Mouse (Mus musculus): Measurements from ENCODE around the gene Fgfr1op2. TPM values are rescaled to one million over a fixed set of nuclear protein-coding genes. Genes with fewer than 3 reads are reported as not detected.

The Fgfr1op2 gene
- 91.1 and 95.4 TPM in 2 replicates for polyA plus RNA-seq (2015; fragmentation: Nextera tagmentation; extraction: Ambion mirVana)

DNA sequence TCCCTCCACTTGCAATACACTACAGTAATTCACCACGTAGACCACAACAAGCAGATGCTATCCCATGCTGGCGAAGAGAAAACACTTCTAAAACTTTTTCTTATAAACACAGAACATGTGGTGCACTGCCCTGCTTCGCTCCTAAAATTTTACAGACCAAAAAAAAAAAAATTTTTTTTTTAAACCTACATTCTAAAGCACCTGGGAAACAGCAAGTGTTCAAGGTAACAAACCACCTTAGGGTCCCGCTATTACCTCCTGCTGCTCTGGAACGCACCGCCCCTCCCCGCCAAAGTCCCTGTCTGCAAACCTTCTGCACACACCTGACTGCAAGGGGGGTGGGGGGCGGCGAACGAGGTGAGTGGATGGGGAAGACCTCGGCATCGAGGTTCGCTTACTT is at the start of gene Fgfr1op2:
Gene Fgfr1op2, plus strand, starts transcription at position 301 of the 400 bp plus-strand sequence.
- whole genome bisulfite sequencing, result under 1% methylated on average over 13 of the region's 13 CpGs
- no peaks in the 10 kb centered on the region for H3K9me3 ChIP-seq (replicated peaks; ENCODE audit: low read length)
- H3K4me2 ChIP-seq (ENCODE audit: low read length), result peak within 1 kb of the TSS; percentile 76
- 0 out of 2 replicates have a peak, but pooled peaks cover 6% of the 10 kb centered on the region for H3K4me1 ChIP-seq (replicated peaks; ENCODE audit: insufficient read depth, low read length)
- H3K4me3 ChIP-seq (replicated peaks; ENCODE audit: low read depth, low read length), result peak within 1 kb of the TSS; percentile 69
- peak within 1 kb of the TSS; percentile 89 for H3K9ac ChIP-seq (ENCODE audit: low read depth, low read length)
- DNase-seq (ENCODE audit: low spot score), result no peak
- no peak for TF ChIP-seq CTCF (IDR thresholded peaks at IDR 0.05; ENCODE audit: low read depth)
- H3K27ac ChIP-seq, result peak within 1 kb of the TSS; percentile 95
- ATAC-seq (replicated peaks; ENCODE audit: low FRiP score, low read depth), result no peak
- no peaks in the 10 kb centered on the region for H3K27me3 ChIP-seq (ENCODE audit: insufficient read depth, low read length)
- H3K36me3 ChIP-seq (ENCODE audit: insufficient read depth, low read length), result no peaks in the 10 kb centered on the region

DNA sequence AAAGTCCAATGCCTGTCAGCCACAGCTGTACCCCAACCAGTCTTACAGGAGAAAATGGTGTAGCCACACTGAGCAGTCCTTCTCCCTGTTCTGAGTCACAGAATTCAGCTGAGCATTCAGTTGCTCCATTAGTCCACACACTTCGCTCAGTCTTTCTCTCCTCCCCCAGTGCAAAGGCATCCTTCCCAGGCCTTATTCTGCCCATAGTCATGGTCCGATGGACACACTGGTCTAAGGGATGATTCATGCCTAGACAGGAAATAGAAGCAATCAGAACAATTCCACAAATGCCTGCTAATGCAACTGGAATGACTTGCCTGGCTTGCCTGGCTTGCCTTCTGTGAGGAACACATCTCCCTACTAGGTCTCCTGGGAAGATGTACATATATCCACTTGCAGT is 49.5 kb upstream of the Fgfr1op2 start:
- WGBS, result 55% methylated on average over 2 of the region's 2 CpGs
- Histone ChIP-seq H3K4me1 (replicated peaks; ENCODE audit: insufficient read depth, low read length) (no peaks in the 10 kb centered on the region), H3K27me3 (ENCODE audit: insufficient read depth, low read length) (no peaks in the 10 kb centered on the region), H3K9ac (ENCODE audit: low read depth, low read length) (no peak overlapping the region), H3K27ac (no peak overlapping the region), H3K9me3 (replicated peaks; ENCODE audit: low read length) (no peaks in the 10 kb centered on the region), H3K36me3 (ENCODE audit: insufficient read depth, low read length) (no peaks in the 10 kb centered on the region), H3K4me3 (replicated peaks; ENCODE audit: low read depth, low read length) (no peak overlapping the region), H3K4me2 (ENCODE audit: low read length) (no peak overlapping the region)
- DNase-seq (ENCODE audit: low spot score) (peak; percentile 27), ATAC-seq (replicated peaks; ENCODE audit: low FRiP score, low read depth) (no peak)
- TF ChIP-seq CTCF (IDR thresholded peaks at IDR 0.05; ENCODE audit: low read depth), result no peak

DNA sequence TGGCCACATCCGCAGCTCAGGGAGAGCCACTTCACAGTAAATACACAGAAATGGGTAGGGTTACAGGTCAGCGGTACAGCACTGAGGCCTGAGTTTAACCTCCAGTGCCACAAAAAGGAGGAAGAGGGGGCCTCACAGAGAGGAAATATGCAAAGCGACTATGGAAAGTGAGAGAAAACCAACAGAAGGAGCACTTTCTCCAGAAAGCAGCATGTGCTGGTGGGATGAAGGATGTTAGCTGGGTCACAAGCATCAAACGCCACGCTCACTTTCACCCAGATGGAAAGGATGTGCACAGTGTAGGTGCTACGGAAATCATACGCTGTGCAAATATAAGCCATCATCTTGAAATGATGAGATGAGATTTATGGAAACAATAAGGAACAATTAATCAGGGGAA is 46.6 kb upstream of the Fgfr1op2 start:
- ATAC-seq (replicated peaks; ENCODE audit: low FRiP score, low read depth), result peak; percentile 59; the same call in 1 of the 2 replicates
- no peaks in the 10 kb centered on the region for H3K27me3 ChIP-seq (ENCODE audit: insufficient read depth, low read length)

DNA sequence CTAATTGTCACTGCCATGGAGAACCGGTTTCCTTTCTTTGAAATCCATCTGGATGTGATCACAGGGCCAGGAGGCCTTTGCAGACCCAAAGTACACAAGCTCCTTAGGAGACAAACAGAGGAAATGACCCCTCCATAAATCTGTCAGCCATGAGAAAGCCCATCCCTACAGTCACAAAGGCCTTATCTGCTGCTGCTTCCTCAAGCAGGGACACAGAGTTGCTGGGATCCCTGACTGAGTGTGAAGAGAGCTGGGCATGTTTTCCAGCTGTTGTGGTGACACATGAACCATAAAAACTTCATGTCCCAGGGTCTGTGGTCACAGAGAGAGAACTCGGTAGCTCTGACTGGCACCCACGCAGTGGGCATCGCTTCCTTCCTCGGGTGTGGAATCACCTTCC is 46.2 kb upstream of the Fgfr1op2 start:
- H3K36me3 ChIP-seq (ENCODE audit: insufficient read depth, low read length), result no peaks in the 10 kb centered on the region
- H3K9me3 ChIP-seq (replicated peaks; ENCODE audit: low read length), result no peaks in the 10 kb centered on the region
- ATAC-seq (replicated peaks; ENCODE audit: low FRiP score, low read depth) (peak; percentile 84), DNase-seq (ENCODE audit: low spot score) (peak; percentile 93)
- H3K27ac ChIP-seq, result peak overlapping the region; percentile 54; the same call in 1 of the 2 replicates
- TF ChIP-seq CTCF (IDR thresholded peaks at IDR 0.05; ENCODE audit: low read depth), result no peak
- H3K4me2 ChIP-seq (ENCODE audit: low read length), result no peak overlapping the region
- no peaks in the 10 kb centered on the region for H3K4me1 ChIP-seq (replicated peaks; ENCODE audit: insufficient read depth, low read length)
- 16% methylated on average over 5 of the region's 5 CpGs for WGBS
- no peak overlapping the region for H3K9ac ChIP-seq (ENCODE audit: low read depth, low read length)
- H3K27me3 ChIP-seq (ENCODE audit: insufficient read depth, low read length), result no peaks in the 10 kb centered on the region
- no peak overlapping the region for H3K4me3 ChIP-seq (replicated peaks; ENCODE audit: low read depth, low read length)

More for the DNA sequence above, 46.6 kb upstream of the Fgfr1op2 start:
- WGBS, result 29% methylated on average over 7 of the region's 7 CpGs
- Histone ChIP-seq H3K36me3 (ENCODE audit: insufficient read depth, low read length) (no peaks in the 10 kb centered on the region), H3K4me2 (ENCODE audit: low read length) (no peak overlapping the region), H3K4me1 (replicated peaks; ENCODE audit: insufficient read depth, low read length) (no peaks in the 10 kb centered on the region), H3K9me3 (replicated peaks; ENCODE audit: low read length) (no peaks in the 10 kb centered on the region), H3K9ac (ENCODE audit: low read depth, low read length) (no peak overlapping the region), H3K27ac (no peak overlapping the region), H3K4me3 (replicated peaks; ENCODE audit: low read depth, low read length) (no peak overlapping the region)
- no peak for DNase-seq (ENCODE audit: low spot score)
- TF ChIP-seq CTCF (IDR thresholded peaks at IDR 0.05; ENCODE audit: low read depth), result no peak

DNA sequence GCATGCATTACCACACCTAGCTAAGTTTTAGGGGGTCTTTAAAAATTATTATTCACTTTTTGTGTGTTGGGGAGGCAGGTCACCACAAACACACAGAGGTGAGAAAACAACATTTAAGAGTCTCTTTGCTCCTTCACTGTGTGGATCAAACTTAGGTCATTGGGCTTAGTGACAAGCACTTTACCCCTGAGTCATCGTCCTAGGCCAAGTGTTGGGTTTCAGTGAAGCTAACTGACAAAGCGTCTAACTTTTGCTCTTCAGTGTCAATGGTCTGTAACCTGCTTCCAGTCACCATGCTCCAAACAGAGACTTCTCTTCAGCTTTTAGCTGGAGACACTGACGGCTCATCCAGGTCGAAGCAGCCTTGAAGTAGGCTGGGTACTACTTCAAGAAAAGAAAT is 43.9 kb upstream of the Fgfr1op2 start:
- H3K27ac ChIP-seq, result no peak overlapping the region
- H3K9me3 ChIP-seq (replicated peaks; ENCODE audit: low read length), result no peaks in the 10 kb centered on the region
- TF ChIP-seq CTCF (IDR thresholded peaks at IDR 0.05; ENCODE audit: low read depth), result no peak
- H3K4me3 ChIP-seq (replicated peaks; ENCODE audit: low read depth, low read length), result no peak overlapping the region
- no peaks in the 10 kb centered on the region for H3K27me3 ChIP-seq (ENCODE audit: insufficient read depth, low read length)
- WGBS, result 73% methylated on average over 4 of the region's 4 CpGs
- no peak overlapping the region for H3K9ac ChIP-seq (ENCODE audit: low read depth, low read length)
- no peak for DNase-seq (ENCODE audit: low spot score)
- H3K4me1 ChIP-seq (replicated peaks; ENCODE audit: insufficient read depth, low read length), result no peaks in the 10 kb centered on the region
- no peak for ATAC-seq (replicated peaks; ENCODE audit: low FRiP score, low read depth)
- no peaks in the 10 kb centered on the region for H3K36me3 ChIP-seq (ENCODE audit: insufficient read depth, low read length)
- no peak overlapping the region for H3K4me2 ChIP-seq (ENCODE audit: low read length)

DNA sequence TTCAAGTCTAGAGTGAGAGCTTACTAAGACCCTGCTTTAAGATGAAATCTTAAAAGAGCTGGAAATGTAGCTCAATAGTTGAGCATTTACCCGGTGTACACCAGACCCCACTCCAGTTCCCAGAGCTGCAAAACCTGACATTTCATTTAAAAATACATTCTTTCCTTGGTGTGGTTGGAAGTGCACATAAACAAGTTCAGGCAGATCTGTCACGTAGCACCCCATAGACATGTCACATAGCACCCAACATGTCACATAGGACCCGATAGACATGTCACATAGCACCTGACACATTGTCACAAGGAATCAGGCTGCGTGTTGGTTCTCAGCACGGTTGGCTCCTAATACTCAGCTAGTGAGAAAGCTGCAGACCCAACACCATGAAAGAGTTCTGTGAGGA is 41.5 kb upstream of the Fgfr1op2 start:
- Histone ChIP-seq H3K27me3 (ENCODE audit: insufficient read depth, low read length) (no peaks in the 10 kb centered on the region), H3K4me3 (replicated peaks; ENCODE audit: low read depth, low read length) (no peak overlapping the region), H3K27ac (no peak overlapping the region), H3K9ac (ENCODE audit: low read depth, low read length) (no peak overlapping the region), H3K9me3 (replicated peaks; ENCODE audit: low read length) (no peaks in the 10 kb centered on the region), H3K36me3 (ENCODE audit: insufficient read depth, low read length) (no peaks in the 10 kb centered on the region), H3K4me1 (replicated peaks; ENCODE audit: insufficient read depth, low read length) (no peaks in the 10 kb centered on the region), H3K4me2 (ENCODE audit: low read length) (no peak overlapping the region)
- DNase-seq (ENCODE audit: low spot score) (no peak), ATAC-seq (replicated peaks; ENCODE audit: low FRiP score, low read depth) (no peak)
- WGBS, result 93% methylated on average over 5 of the region's 5 CpGs
- TF ChIP-seq CTCF (IDR thresholded peaks at IDR 0.05; ENCODE audit: low read depth), result no peak

DNA sequence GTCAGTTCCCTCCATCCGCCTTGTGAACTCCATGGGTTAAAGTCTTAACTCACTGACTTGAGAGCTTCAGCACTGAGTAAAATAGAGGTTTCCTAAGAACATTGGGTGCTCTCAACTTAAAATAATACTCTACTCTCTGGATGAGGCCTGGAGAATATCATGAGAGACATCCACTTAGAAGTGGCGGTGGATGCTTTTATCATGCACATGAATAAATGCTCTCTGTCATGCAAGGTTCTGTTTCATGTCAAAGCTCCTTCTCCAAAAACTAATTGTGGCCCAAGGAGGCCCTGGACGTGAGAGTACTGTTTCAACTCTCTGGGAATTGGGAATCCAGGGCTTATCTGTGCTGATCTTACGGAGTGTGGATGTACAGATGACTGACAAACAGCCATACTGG is 39.9 kb upstream of the Fgfr1op2 start:
- Histone ChIP-seq H3K36me3 (ENCODE audit: insufficient read depth, low read length) (no peaks in the 10 kb centered on the region), H3K9me3 (replicated peaks; ENCODE audit: low read length) (no peaks in the 10 kb centered on the region), H3K27me3 (ENCODE audit: insufficient read depth, low read length) (no peaks in the 10 kb centered on the region), H3K4me3 (replicated peaks; ENCODE audit: low read depth, low read length) (no peak overlapping the region), H3K9ac (ENCODE audit: low read depth, low read length) (no peak overlapping the region), H3K27ac (no peak overlapping the region), H3K4me2 (ENCODE audit: low read length) (no peak overlapping the region), H3K4me1 (replicated peaks; ENCODE audit: insufficient read depth, low read length) (no peaks in the 10 kb centered on the region)
- ATAC-seq (replicated peaks; ENCODE audit: low FRiP score, low read depth), result no peak
- 94% methylated on average over 4 of the region's 4 CpGs for WGBS
- DNase-seq (ENCODE audit: low spot score), result no peak
- TF ChIP-seq CTCF (IDR thresholded peaks at IDR 0.05; ENCODE audit: low read depth), result no peak

Data from kidney, postnatal 0 days (tissue).